Mouse (Mus musculus) central nervous system, embryonic 14 days (tissue): ENCODE measurements around the gene Pth1r. TPM values are rescaled to one million over a fixed set of nuclear protein-coding genes. Genes with fewer than 3 reads are reported as not detected.

Source experiments
- polyA plus RNA-seq: library from polyadenylated mRNA; depleted of rRNA; stranded (reverse); fragments of >200 nt; gene quantifications from 2 replicates; pipeline ENCODE4 v1.2.3, GENCODE M21; 2012; rRNA removed

The Pth1r gene
- polyA plus RNA-seq, result 17.1 and 36.9 TPM in 2 replicates

GRCm38 (mm10) chr9:110746961-110747360 lies at the start of gene Pth1r:
Gene Pth1r, minus strand, starts transcription at chr9:110747145.

GRCm38 (mm10) chr9:110741711-110742294 lies 5.1 kb downstream of the Pth1r start, which contains the start of gene Myl3:
Gene Myl3, plus strand, starts transcription at chr9:110741861.

Other genes starting within 250 kb of the Pth1r start
- 90.3 and 92.1 TPM in 2 replicates for gene Setd2, start 214.5 kb downstream of the Pth1r start, polyA plus RNA-seq
- gene Nradd, start 122.7 kb downstream of the Pth1r start, polyA plus RNA-seq, result 27.8 and 30.0 TPM in 2 replicates
- gene Nbeal2, start 93.0 kb downstream of the Pth1r start, polyA plus RNA-seq, result 10.3 and 11.3 TPM in 2 replicates
- gene Ccdc12, start 90.6 kb downstream of the Pth1r start, polyA plus RNA-seq, result 101 and 103 TPM in 2 replicates
- 0.39 and 5.7 TPM in 2 replicates for gene Myl3, start 5.3 kb downstream of the Pth1r start, polyA plus RNA-seq
- not detected in 2 replicates for gene Prss42, start 51.0 kb upstream of the Pth1r start, polyA plus RNA-seq
- gene Prss44, start 66.8 kb upstream of the Pth1r start, polyA plus RNA-seq, result not detected in 2 replicates
- gene Prss43, start 79.5 kb upstream of the Pth1r start, polyA plus RNA-seq, result not detected in 2 replicates
- gene Prss45, start 87.4 kb upstream of the Pth1r start, polyA plus RNA-seq, result 0.09 and 0.11 TPM in 2 replicates
- gene Prss46, start 97.4 kb upstream of the Pth1r start, polyA plus RNA-seq, result 0.04 TPM in 1 of 2 replicates, not detected in the other
- 0.06 and 0.12 TPM in 2 replicates for gene Prss50, start 110.8 kb upstream of the Pth1r start, polyA plus RNA-seq
- gene Als2cl, start 132.7 kb upstream of the Pth1r start, polyA plus RNA-seq, result 2.9 and 3.0 TPM in 2 replicates
- gene Tmie, start 133.0 kb upstream of the Pth1r start, polyA plus RNA-seq, result 0.77 and 1.0 TPM in 2 replicates
- not detected in 2 replicates for gene Fam240a, start 169.7 kb upstream of the Pth1r start, polyA plus RNA-seq
- gene Tdgf1, start 199.0 kb upstream of the Pth1r start, polyA plus RNA-seq, result 0.12 and 0.35 TPM in 2 replicates
- 0.15 and 0.23 TPM in 2 replicates for gene Lrrc2, start 204.4 kb upstream of the Pth1r start, polyA plus RNA-seq
- 0.17 TPM in 1 of 2 replicates, not detected in the other for gene Rtp3, start 243.4 kb upstream of the Pth1r start, polyA plus RNA-seq